Mouse (Mus musculus) hindbrain, embryonic 12.5 days (tissue): ENCODE measurements at regions not wholly inside any gene's neighbourhood (a gene's known extent, or its start where the extent isn't known, plus 50 kb on each side); places are given as distances from the start of the nearest gene placed in this dataset.

Experiments used
- ATAC-seq: fragments of 200-750 bp; cut with Nextera tagmentation; 2 replicates; pipeline ENCODE4 v1.8.0; 2017; ENCODE audit warnings: moderate TSS enrichment; ENCODE audit not compliant: low FRiP score
- H3K27ac ChIP-seq: fragments of 300-500 bp; sonication (generic); 2 replicates; pipeline ENCODE4 v1.5.1; 2016; ENCODE audit warnings: mild to moderate bottlenecking
- H3K27me3 ChIP-seq: fragments of 300-500 bp; sonication (generic); 2 replicates; pipeline ENCODE4 v1.6.1; 2016; ENCODE audit warnings: mild to moderate bottlenecking
- H3K36me3 ChIP-seq: fragments of 300-500 bp; sonication (generic); 2 replicates; pipeline ENCODE4 v1.6.1; 2016; ENCODE audit warnings: mild to moderate bottlenecking
- H3K4me1 ChIP-seq: fragments of 300-500 bp; sonication (generic); 2 replicates; pipeline ENCODE4 v1.6.1; 2016
- H3K4me2 ChIP-seq: fragments of 300-500 bp; sonication (generic); replicated peaks from 2 replicates; pipeline ENCODE4 v1.6.1; 2016; ENCODE audit warnings: mild to moderate bottlenecking
- H3K4me3 ChIP-seq: fragments of 300-500 bp; sonication (generic); 2 replicates; pipeline ENCODE4 v1.5.1; 2016; ENCODE audit warnings: mild to moderate bottlenecking
- H3K9ac ChIP-seq: fragments of 300-500 bp; sonication (generic); 2 replicates; pipeline ENCODE4 v1.6.1; 2016; ENCODE audit warnings: mild to moderate bottlenecking, moderate library complexity
- H3K9me3 ChIP-seq: fragments of 300-500 bp; sonication (generic); replicated peaks from 2 replicates; pipeline ENCODE4 v1.6.1; 2016; ENCODE audit warnings: mild to moderate bottlenecking
- WGBS: fragments of 180-500 bp; shearing (Covaris S2); methylation state at CpG from one replicate; pipeline ENCODE4 v1.1.7; 2016; 5-methylcytosine and 5-hydroxymethylcytosine counted together

GRCm38 (mm10) chr15:96170986-96171769, 116.1 kb upstream of the Arid2 start:
- peaks cover 17% of the 10 kb centered on the region for H3K4me1 ChIP-seq
- WGBS, result 15% methylated on average over 22 of the region's 22 CpGs
- no peak for ATAC-seq
- H3K27me3 ChIP-seq, result peaks cover 9% of the 10 kb centered on the region; the same call in 1 of the 2 replicates
- no peak overlapping the region for H3K9ac ChIP-seq
- H3K4me3 ChIP-seq, result peak overlapping the region; percentile 19
- no peaks in the 10 kb centered on the region for H3K9me3 ChIP-seq
- H3K4me2 ChIP-seq, result peak overlapping the region; percentile 47
- H3K36me3 ChIP-seq, result no peaks in the 10 kb centered on the region
- H3K27ac ChIP-seq, result no peak overlapping the region

- ATAC-seq, result no peak
- H3K4me3 ChIP-seq, result no peak overlapping the region
- WGBS, result 81% methylated on average over 9 of the region's 9 CpGs
- H3K27ac ChIP-seq, result no peak overlapping the region
- no peaks in the 10 kb centered on the region for H3K36me3 ChIP-seq
- no peaks in the 10 kb centered on the region for H3K9me3 ChIP-seq
- H3K27me3 ChIP-seq, result no peaks in the 10 kb centered on the region
- no peak overlapping the region for H3K4me2 ChIP-seq
- H3K4me1 ChIP-seq, result 0 out of 2 replicates have a peak, but pooled peaks cover 3% of the 10 kb centered on the region
- no peak overlapping the region for H3K9ac ChIP-seq
These were observed 109.4 kb upstream of the Arid2 start for GRCm38 (mm10) chr15:96177911-96178310.

GRCm38 (mm10) chr15:96178374-96179109, 108.8 kb upstream of the Arid2 start:
- Histone ChIP-seq H3K36me3 (no peaks in the 10 kb centered on the region), H3K4me3 (no peak overlapping the region), H3K9ac (no peak overlapping the region), H3K4me1 (0 out of 2 replicates have a peak, but pooled peaks cover 3% of the 10 kb centered on the region), H3K9me3 (no peaks in the 10 kb centered on the region), H3K4me2 (no peak overlapping the region), H3K27me3 (no peaks in the 10 kb centered on the region), H3K27ac (no peak overlapping the region)
- ATAC-seq, result no peak
- WGBS, result 51% methylated on average over 8 of the region's 8 CpGs

- Histone ChIP-seq H3K9ac (no peak overlapping the region), H3K4me3 (no peak overlapping the region), H3K36me3 (no peaks in the 10 kb centered on the region), H3K27ac (no peak overlapping the region), H3K4me1 (0 out of 2 replicates have a peak, but pooled peaks cover 3% of the 10 kb centered on the region), H3K4me2 (no peak overlapping the region), H3K9me3 (no peaks in the 10 kb centered on the region), H3K27me3 (no peaks in the 10 kb centered on the region)
- no peak for ATAC-seq
- 78% methylated on average over 5 of the region's 5 CpGs for WGBS
These were observed 107.8 kb upstream of the Arid2 start for GRCm38 (mm10) chr15:96179511-96179910.

- WGBS, result 89% methylated on average over 5 of the region's 5 CpGs
These were observed 107.3 kb upstream of the Arid2 start for GRCm38 (mm10) chr15:96180036-96180435.

GRCm38 (mm10) chr15:96180977-96181376, 106.3 kb upstream of the Arid2 start:
- H3K36me3 ChIP-seq, result no peaks in the 10 kb centered on the region
- 89% methylated on average over 8 of the region's 8 CpGs for WGBS
- H3K4me2 ChIP-seq, result no peak overlapping the region
- no peak overlapping the region for H3K27ac ChIP-seq
- H3K27me3 ChIP-seq, result no peaks in the 10 kb centered on the region
- no peak overlapping the region for H3K4me3 ChIP-seq
- no peak overlapping the region for H3K9ac ChIP-seq
- peaks cover 10% of the 10 kb centered on the region for H3K4me1 ChIP-seq
- no peaks in the 10 kb centered on the region for H3K9me3 ChIP-seq
- ATAC-seq, result no peak

More at GRCm38 (mm10) chr15:96180036-96180435, 107.3 kb upstream of the Arid2 start:
- no peak overlapping the region for H3K4me2 ChIP-seq
- H3K27me3 ChIP-seq, result no peaks in the 10 kb centered on the region
- no peaks in the 10 kb centered on the region for H3K36me3 ChIP-seq
- H3K9me3 ChIP-seq, result no peaks in the 10 kb centered on the region
- no peak overlapping the region for H3K9ac ChIP-seq
- H3K4me3 ChIP-seq, result no peak overlapping the region
- ATAC-seq, result no peak
- H3K4me1 ChIP-seq, result 0 out of 2 replicates have a peak, but pooled peaks cover 3% of the 10 kb centered on the region
- H3K27ac ChIP-seq, result no peak overlapping the region

- H3K9ac ChIP-seq, result no peak overlapping the region
- 84% methylated on average over 5 of the region's 5 CpGs for WGBS
- no peaks in the 10 kb centered on the region for H3K36me3 ChIP-seq
- no peak overlapping the region for H3K4me2 ChIP-seq
- peaks cover 11% of the 10 kb centered on the region for H3K4me1 ChIP-seq
- no peaks in the 10 kb centered on the region for H3K9me3 ChIP-seq
- no peak for ATAC-seq
- no peak overlapping the region for H3K4me3 ChIP-seq
- H3K27ac ChIP-seq, result no peak overlapping the region
- H3K27me3 ChIP-seq, result no peaks in the 10 kb centered on the region
These were observed 105.0 kb upstream of the Arid2 start for GRCm38 (mm10) chr15:96182313-96182712.

GRCm38 (mm10) chr15:96183069-96183468, 104.2 kb upstream of the Arid2 start:
- ATAC-seq, result no peak
- no peak overlapping the region for H3K4me2 ChIP-seq
- H3K9me3 ChIP-seq, result no peaks in the 10 kb centered on the region
- no peak overlapping the region for H3K4me3 ChIP-seq
- H3K27ac ChIP-seq, result no peak overlapping the region
- no peaks in the 10 kb centered on the region for H3K36me3 ChIP-seq
- H3K4me1 ChIP-seq, result peaks cover 11% of the 10 kb centered on the region
- H3K27me3 ChIP-seq, result no peaks in the 10 kb centered on the region
- H3K9ac ChIP-seq, result no peak overlapping the region
- 74% methylated on average over 6 of the region's 6 CpGs for WGBS

GRCm38 (mm10) chr15:96184666-96185065, 102.7 kb upstream of the Arid2 start:
- peaks cover 8% of the 10 kb centered on the region for H3K4me1 ChIP-seq

GRCm38 (mm10) chr15:96185429-96185828, 101.9 kb upstream of the Arid2 start:
- peak overlapping the region; percentile 23; the same call in 1 of the 2 replicates for H3K27ac ChIP-seq
- H3K4me3 ChIP-seq, result no peak overlapping the region
- ATAC-seq, result no peak
- H3K4me2 ChIP-seq, result no peak overlapping the region
- H3K4me1 ChIP-seq, result peaks cover 8% of the 10 kb centered on the region
- H3K9ac ChIP-seq, result no peak overlapping the region
- 37% methylated on average over 4 of the region's 4 CpGs for WGBS
- H3K27me3 ChIP-seq, result no peaks in the 10 kb centered on the region
- no peaks in the 10 kb centered on the region for H3K36me3 ChIP-seq
- no peaks in the 10 kb centered on the region for H3K9me3 ChIP-seq

More at GRCm38 (mm10) chr15:96184666-96185065, 102.7 kb upstream of the Arid2 start:
- H3K4me2 ChIP-seq, result no peak overlapping the region
- 70% methylated on average over 8 of the region's 8 CpGs for WGBS
- no peak overlapping the region for H3K4me3 ChIP-seq
- no peaks in the 10 kb centered on the region for H3K27me3 ChIP-seq
- H3K27ac ChIP-seq, result no peak overlapping the region
- no peaks in the 10 kb centered on the region for H3K36me3 ChIP-seq
- no peaks in the 10 kb centered on the region for H3K9me3 ChIP-seq
- ATAC-seq, result no peak
- no peak overlapping the region for H3K9ac ChIP-seq

GRCm38 (mm10) chr15:96185901-96186300, 101.4 kb upstream of the Arid2 start:
- 45% methylated on average over 5 of the region's 6 CpGs for WGBS
- H3K9me3 ChIP-seq, result no peaks in the 10 kb centered on the region
- no peak for ATAC-seq
- H3K4me2 ChIP-seq, result no peak overlapping the region
- no peaks in the 10 kb centered on the region for H3K36me3 ChIP-seq
- no peak overlapping the region for H3K9ac ChIP-seq
- no peaks in the 10 kb centered on the region for H3K27me3 ChIP-seq
- peaks cover 8% of the 10 kb centered on the region for H3K4me1 ChIP-seq
- H3K27ac ChIP-seq, result no peak overlapping the region
- no peak overlapping the region for H3K4me3 ChIP-seq

GRCm38 (mm10) chr15:96189551-96189950, 97.8 kb upstream of the Arid2 start:
- Histone ChIP-seq H3K9ac (no peak overlapping the region), H3K9me3 (0 out of 2 replicates have a peak, but pooled peaks cover 3% of the 10 kb centered on the region), H3K27me3 (no peaks in the 10 kb centered on the region), H3K36me3 (no peaks in the 10 kb centered on the region), H3K4me1 (peaks cover 8% of the 10 kb centered on the region), H3K4me2 (no peak overlapping the region), H3K4me3 (no peak overlapping the region), H3K27ac (no peak overlapping the region)
- ATAC-seq, result no peak
- 76% methylated on average over 2 of the region's 2 CpGs for WGBS
